Mouse (Mus musculus) liver, adult 2 months (tissue): ENCODE data around the gene Ppcdc.

ENCODE experiments used
- CTCF ChIP-seq: fragments of 200-500 bp; IDR thresholded peaks from 2 replicates; pipeline ENCODE4 v1.5.1; 2011; ENCODE audit warnings: low read depth, low read length, control low read depth
- POLR2A ChIP-seq: fragments of 200-500 bp; IDR thresholded peaks from 2 replicates; pipeline ENCODE4 v1.6.1; 2011; ENCODE audit warnings: low read length, control low read depth; ENCODE audit not compliant: insufficient read depth; ENCODE audit errors: extremely low read depth

DNA sequence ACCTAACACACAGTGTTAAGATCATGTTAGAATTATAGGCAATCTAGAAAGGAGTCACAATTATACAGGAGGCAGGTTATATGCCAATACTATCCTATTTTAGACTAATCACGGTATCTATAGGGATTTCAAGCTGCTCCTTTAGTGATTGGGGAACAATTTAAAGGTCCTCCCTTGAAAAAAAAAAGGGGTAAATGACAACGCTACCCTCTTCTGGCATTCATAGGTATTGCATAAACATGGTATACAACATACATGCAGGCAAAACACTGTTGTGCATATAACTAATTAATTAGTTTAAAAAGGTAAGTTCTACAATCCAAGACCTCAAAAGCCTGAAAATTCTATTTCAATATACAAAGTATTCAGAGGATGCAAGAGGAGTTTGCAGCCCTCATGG lies 88.6 kb downstream of the Ppcdc start:
- TF ChIP-seq POLR2A (no peak), CTCF (peak; percentile 24; the same call in 1 of the 2 replicates)
